Mouse (Mus musculus) spleen, adult 2 months (tissue): ENCODE data around the gene Atad1.
A peak's percentile ranks its signal among the peaks of the same experiment; 100 is the strongest.

Source experiments
- CTCF ChIP-seq: fragments of 200-500 bp; IDR thresholded peaks from 2 replicates; pipeline ENCODE4 v1.5.1; 2011; ENCODE audit warnings: mild to moderate bottlenecking, inconsistent platforms; ENCODE audit not compliant: insufficient read depth, insufficient read length, insufficient replicate concordance; ENCODE audit errors: extremely low read depth
- POLR2A ChIP-seq: fragments of 200-500 bp; IDR thresholded peaks from 2 replicates; pipeline ENCODE4 v1.6.1; 2011; ENCODE audit warnings: low read depth, low read length, inconsistent platforms

DNA sequence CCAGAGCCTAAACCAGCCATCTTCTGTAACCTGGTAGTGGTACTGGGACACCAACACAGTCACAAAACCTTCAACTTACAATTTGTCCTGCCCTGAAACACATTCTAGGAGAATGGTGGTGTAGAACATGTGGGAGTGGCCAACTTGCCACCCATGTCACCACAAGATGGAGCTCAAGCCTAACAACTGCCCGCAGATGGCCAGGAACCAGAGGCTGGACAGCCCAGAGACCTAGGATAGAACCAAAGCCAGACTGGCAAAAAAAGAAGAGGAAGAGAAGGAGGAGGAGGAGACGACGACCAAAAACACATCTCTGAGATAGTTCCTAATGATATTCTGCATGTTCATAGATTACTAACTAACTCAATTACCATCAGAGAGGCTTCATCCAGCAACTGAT is 24.4 kb downstream of the Atad1 start:
- no peak for TF ChIP-seq POLR2A
- TF ChIP-seq CTCF: peak; percentile 84; the same call in 1 of the 2 replicates
